Mouse (Mus musculus) kidney, adult 2 months (tissue): ENCODE results near the gene Lrp8. TPM values are rescaled to one million over a fixed set of nuclear protein-coding genes. Genes with fewer than 3 reads are reported as not detected.

ENCODE experiments used
- DNase-seq: peaks from one replicate; pipeline ENCODE4 v3.0.0; 2021
- H3K27ac ChIP-seq: fragments of 200-500 bp; 2 replicates; pipeline ENCODE4 v1.5.1; 2012; ENCODE audit warnings: low read depth, low read length, control low read depth, inconsistent platforms; ENCODE audit not compliant: insufficient read depth
- H3K27me3 ChIP-seq: fragments of 200-500 bp; replicated peaks from 2 replicates; pipeline ENCODE4 v1.6.1; 2012; ENCODE audit warnings: mild to moderate bottlenecking, moderate library complexity, low read length, inconsistent platforms; ENCODE audit not compliant: control insufficient read depth, insufficient read depth
- H3K36me3 ChIP-seq: fragments of 200-500 bp; 2 replicates; pipeline ENCODE4 v1.6.1; 2012; ENCODE audit warnings: mild to moderate bottlenecking, moderate library complexity, low read length, inconsistent platforms; ENCODE audit not compliant: control insufficient read depth, insufficient read depth
- H3K4me1 ChIP-seq: fragments of 200-500 bp; 2 replicates; pipeline ENCODE4 v1.6.1; 2011; ENCODE audit warnings: low read length; ENCODE audit not compliant: control insufficient read depth, insufficient read depth
- H3K4me3 ChIP-seq: fragments of 200-500 bp; 2 replicates; pipeline ENCODE4 v1.5.1; 2011; ENCODE audit warnings: mild to moderate bottlenecking, low read depth, low read length, control low read depth; ENCODE audit not compliant: insufficient read depth
- CTCF ChIP-seq: fragments of 200-500 bp; conservative IDR thresholded peaks from 2 replicates; pipeline ENCODE4 v1.5.1; 2011; ENCODE audit warnings: low read depth, mild to moderate bottlenecking, control low read depth, low read length, moderate library complexity, mixed read lengths; ENCODE audit not compliant: insufficient read depth, insufficient read length
- POLR2A ChIP-seq: fragments of 200-500 bp; IDR thresholded peaks from one replicate; pipeline ENCODE4 v1.6.1; 2011; ENCODE audit warnings: low read depth, low read length, control low read depth
- WGBS: fragments of 180-500 bp; shearing (Covaris S2); methylation state at CpG from one replicate; pipeline ENCODE4 v1.1.7; 2018; 5-methylcytosine and 5-hydroxymethylcytosine counted together
- polyA plus RNA-seq: library from polyadenylated mRNA; depleted of rRNA; stranded (reverse); fragments of >200 nt; gene quantifications from 2 replicates; pipeline ENCODE4 v1.2.3, GENCODE M21; 2012

Gene Lrp8
- polyA plus RNA-seq, 1 experiment: 2.8 TPM

GRCm38 (mm10) chr4:107766182-107766581, 35.9 kb upstream of the Lrp8 start:
- H3K4me3 ChIP-seq: no peak overlapping the region
- H3K27me3 ChIP-seq: no peaks in the 10 kb centered on the region
- no peak for DNase-seq
- H3K4me1 ChIP-seq: no peaks in the 10 kb centered on the region
- no peaks in the 10 kb centered on the region for H3K36me3 ChIP-seq
- WGBS: 61% methylated on average over 5 of the region's 5 CpGs
- no peak for TF ChIP-seq CTCF
- TF ChIP-seq POLR2A: no peak
- no peak overlapping the region for H3K27ac ChIP-seq

DNA sequence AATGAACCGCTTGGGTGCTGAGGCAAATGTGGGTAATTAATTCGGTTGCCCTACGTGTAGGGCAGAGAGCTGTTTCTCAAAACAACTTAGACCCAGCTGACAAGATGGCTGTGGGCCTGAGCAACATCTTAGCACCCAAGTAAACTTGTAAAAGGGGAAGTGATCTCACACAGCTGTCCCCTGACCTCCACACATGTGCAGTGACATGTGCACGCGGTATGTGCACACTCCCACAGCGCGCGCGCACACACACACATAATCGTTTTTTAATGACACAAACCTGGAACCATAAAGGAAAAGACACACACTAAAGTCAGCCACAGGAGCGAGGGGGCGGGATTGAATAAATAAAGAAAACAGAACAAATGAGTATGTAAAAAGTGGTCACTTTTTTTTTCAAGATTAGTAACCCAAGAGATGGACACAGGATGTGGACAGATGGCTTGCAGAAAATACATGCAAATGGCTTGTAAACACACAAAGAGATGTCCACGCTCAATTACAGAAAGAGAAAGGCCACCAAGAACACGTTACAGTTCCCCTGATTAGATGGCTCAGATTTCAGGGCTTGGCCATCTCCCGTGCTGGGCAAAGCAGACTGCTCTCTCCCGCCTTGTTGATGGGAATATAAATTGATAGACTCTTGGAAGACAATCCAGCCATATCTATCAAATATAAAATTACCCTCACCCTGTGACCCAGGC, 29.8 kb upstream of the Lrp8 start:
- Histone ChIP-seq H3K27ac (no peak overlapping the region), H3K4me3 (no peak overlapping the region), H3K27me3 (no peaks in the 10 kb centered on the region), H3K36me3 (no peaks in the 10 kb centered on the region), H3K4me1 (no peaks in the 10 kb centered on the region)
- TF ChIP-seq POLR2A (no peak), CTCF (no peak)
- WGBS: 76% methylated on average over 16 of the region's 16 CpGs
- DNase-seq: no peak

GRCm38 (mm10) chr4:107774868-107775267, 27.2 kb upstream of the Lrp8 start:
- no peak for DNase-seq
- WGBS: 81% methylated on average over 2 of the region's 2 CpGs
- H3K27me3 ChIP-seq: no peaks in the 10 kb centered on the region
- TF ChIP-seq POLR2A (no peak), CTCF (no peak)
- no peak overlapping the region for H3K4me3 ChIP-seq
- no peak overlapping the region for H3K27ac ChIP-seq
- H3K36me3 ChIP-seq: no peaks in the 10 kb centered on the region
- H3K4me1 ChIP-seq: no peaks in the 10 kb centered on the region

- WGBS: 55% methylated on average over 7 of the region's 7 CpGs
- no peak for DNase-seq
- TF ChIP-seq POLR2A (no peak), CTCF (no peak)
Measured at GRCm38 (mm10) chr4:107775672-107776071, 26.4 kb upstream of the Lrp8 start.

GRCm38 (mm10) chr4:107776990-107777673, 24.9 kb upstream of the Lrp8 start:
- Histone ChIP-seq H3K27ac (no peak overlapping the region), H3K27me3 (no peaks in the 10 kb centered on the region), H3K4me3 (no peak overlapping the region), H3K36me3 (no peaks in the 10 kb centered on the region), H3K4me1 (no peaks in the 10 kb centered on the region)
- 79% methylated on average over 5 of the region's 5 CpGs for WGBS
- DNase-seq: no peak
- TF ChIP-seq CTCF (no peak), POLR2A (no peak)

More at GRCm38 (mm10) chr4:107775672-107776071, 26.4 kb upstream of the Lrp8 start:
- no peaks in the 10 kb centered on the region for H3K4me1 ChIP-seq
- H3K27me3 ChIP-seq: no peaks in the 10 kb centered on the region
- H3K4me3 ChIP-seq: no peak overlapping the region
- no peaks in the 10 kb centered on the region for H3K36me3 ChIP-seq
- no peak overlapping the region for H3K27ac ChIP-seq

DNA sequence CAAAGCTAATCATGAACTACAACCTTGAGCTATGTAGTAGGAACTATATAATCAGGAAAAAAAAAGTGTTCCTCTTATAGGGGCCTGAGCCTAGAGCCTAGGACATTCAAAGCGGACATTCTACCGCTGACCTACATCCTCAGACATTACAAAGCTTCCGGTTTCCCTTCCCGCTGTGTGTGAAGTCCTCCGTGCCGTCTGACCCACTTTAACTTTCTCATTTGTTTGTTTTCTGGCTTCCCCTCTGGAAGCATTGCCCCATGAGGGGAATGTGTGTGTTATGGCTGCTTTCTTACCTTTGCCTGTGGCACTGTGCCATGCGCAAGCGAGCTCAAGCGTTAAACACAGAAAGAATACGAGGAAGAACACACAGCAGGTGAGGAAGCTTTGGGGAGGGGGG, 18.5 kb upstream of the Lrp8 start:
- WGBS: 52% methylated on average over 10 of the region's 10 CpGs
- H3K27ac ChIP-seq: no peak overlapping the region
- H3K27me3 ChIP-seq: no peaks in the 10 kb centered on the region
- no peaks in the 10 kb centered on the region for H3K4me1 ChIP-seq
- DNase-seq: no peak
- H3K36me3 ChIP-seq: no peaks in the 10 kb centered on the region
- H3K4me3 ChIP-seq: no peak overlapping the region
- TF ChIP-seq POLR2A (no peak), CTCF (no peak)

DNA sequence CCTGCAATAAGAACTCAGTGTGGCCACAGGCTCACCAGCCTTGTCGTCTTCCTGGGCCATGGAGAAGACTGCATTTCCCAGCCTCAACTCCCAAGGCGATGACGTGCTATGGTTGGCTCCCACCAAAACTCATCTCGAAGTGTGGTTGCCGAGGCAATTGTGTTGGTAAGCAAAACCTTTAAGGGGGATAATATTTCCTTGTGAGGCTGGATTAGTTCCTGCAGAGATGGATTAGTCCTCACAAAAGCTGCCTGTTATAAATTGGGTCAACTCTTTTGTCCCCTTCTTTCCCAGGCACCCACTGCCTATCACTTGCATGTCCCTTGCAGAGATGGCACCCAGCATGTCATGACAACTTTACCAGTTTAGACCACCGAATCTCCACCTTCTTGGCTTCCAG, 13.2 kb upstream of the Lrp8 start:
- H3K4me1 ChIP-seq: no peaks in the 10 kb centered on the region
- no peak for DNase-seq
- H3K27me3 ChIP-seq: no peaks in the 10 kb centered on the region
- H3K4me3 ChIP-seq: no peak overlapping the region
- WGBS: 92% methylated on average over 6 of the region's 6 CpGs
- H3K27ac ChIP-seq: no peak overlapping the region
- TF ChIP-seq CTCF (no peak), POLR2A (no peak)
- H3K36me3 ChIP-seq: no peaks in the 10 kb centered on the region

DNA sequence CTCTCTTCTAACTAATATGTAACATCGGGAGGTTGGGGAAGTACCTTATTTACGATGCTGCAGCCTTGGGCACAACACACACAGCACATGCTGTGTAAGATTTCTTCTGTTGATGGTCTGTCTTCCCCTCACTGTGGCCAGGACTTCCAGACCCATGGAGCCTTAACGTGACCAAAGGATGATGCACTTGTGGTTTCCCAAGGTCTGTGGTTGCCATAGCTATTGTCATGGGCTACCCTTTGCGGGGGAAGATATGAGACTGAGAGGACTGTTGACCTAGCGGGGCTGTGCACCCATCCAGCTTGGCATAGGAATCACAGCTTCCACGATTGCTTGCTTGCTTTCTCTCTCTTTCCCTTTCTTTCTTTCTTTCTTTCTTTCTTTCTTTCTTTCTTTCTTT, 1.3 kb upstream of the Lrp8 start:
- Histone ChIP-seq H3K4me1 (no peaks in the 10 kb centered on the region), H3K27ac (no peak overlapping the region), H3K4me3 (no peak overlapping the region), H3K27me3 (no peaks in the 10 kb centered on the region), H3K36me3 (no peaks in the 10 kb centered on the region)
- no peak for DNase-seq
- 83% methylated on average over 6 of the region's 6 CpGs for WGBS
- TF ChIP-seq CTCF: no peak
- no peak for TF ChIP-seq POLR2A
